ENCODE assay signal across 22 mouse cellular contexts in genomic region chr2:146556148-146556547, GRCm38 (mm10). TPM values are rescaled to one million over a fixed set of nuclear protein-coding genes. Genes with fewer than 3 reads are reported as not detected.
DNase-seq lines count a peak whose midpoint lies in the region; ATAC-seq and TF ChIP-seq lines count a peak whose summit lies in the region.
"Had no signal": no experiment of that assay in that cellular context is flagged by ENCODE, and none has a peak within 500 bp of the region (broad histone marks: within the 10 kb centered on the region; RNA-seq: fewer than 3 reads in every experiment).

No protein-coding gene starts in this region.

- no peak for TF ChIP-seq CTCF in intestine, postnatal 0 days (IDR thresholded peaks at IDR 0.05; ENCODE audit: low read depth)
- no peak for TF ChIP-seq CTCF in MEL (IDR thresholded peaks at IDR 0.05 in 2 of 3, conservative IDR thresholded peaks at IDR 0.05 in 1 of 3; ENCODE audit: control insufficient read depth in 1 of 3, insufficient read depth in 1 of 3, low read depth in 2 of 3, low read length in 3 of 3, poor library complexity in 1 of 3, severe bottlenecking in 1 of 3)

- H3K4me3 ChIP-seq in intestine, embryonic 15.5 days (replicated peaks) = no peak overlapping the region
- H3K4me3 ChIP-seq in intestine, postnatal 0 days (ENCODE audit: low read depth, low read length) = no peak overlapping the region
- H3K4me3 ChIP-seq in MEL (ENCODE audit: control insufficient read depth in 1 of 2, insufficient read depth in 1 of 2, low read depth in 2 of 2, low read length in 2 of 2) = no peak overlapping the region
- H3K4me3 ChIP-seq in intestine, embryonic 16.5 days (ENCODE audit: low read length) = no peak overlapping the region
- H3K4me3 ChIP-seq in midbrain, embryonic 16.5 days (ENCODE audit: low read depth, low read length) = no peak overlapping the region

- H3K36me3 ChIP-seq in intestine, embryonic 15.5 days = no peaks in the 10 kb centered on the region
- no peaks in the 10 kb centered on the region for H3K36me3 ChIP-seq in intestine, postnatal 0 days (ENCODE audit: control insufficient read depth, insufficient read depth)
- H3K36me3 ChIP-seq in MEL (ENCODE audit: control insufficient read depth in 1 of 2, insufficient read depth in 2 of 2, low read length in 2 of 2) = peaks cover 0 to 26% of the 10 kb centered on the region in 2 experiments; a peak in 2 of 4 replicates
- no peaks in the 10 kb centered on the region for H3K36me3 ChIP-seq in intestine, embryonic 16.5 days (ENCODE audit: control insufficient read depth, insufficient read depth, low read length)
- H3K36me3 ChIP-seq in midbrain, embryonic 16.5 days (ENCODE audit: control insufficient read depth, insufficient read depth, low read length) = no peaks in the 10 kb centered on the region
- H3K36me3 ChIP-seq: G1E had no signal

- H3K4me1 ChIP-seq in intestine, embryonic 15.5 days (replicated peaks) = peaks cover 6% of the 10 kb centered on the region; the same call in 1 of the 2 replicates
- no peaks in the 10 kb centered on the region; the same call in none of the 2 replicates for H3K4me1 ChIP-seq in intestine, postnatal 0 days (replicated peaks; ENCODE audit: control insufficient read depth, insufficient read depth, low read length)
- H3K4me1 ChIP-seq in MEL (ENCODE audit: control insufficient read depth in 1 of 2, insufficient read depth in 2 of 2, low read length in 2 of 2) = peaks cover 3 to 17% of the 10 kb centered on the region in 2 experiments
- peaks cover 7% of the 10 kb centered on the region for H3K4me1 ChIP-seq in intestine, embryonic 16.5 days (ENCODE audit: control insufficient read depth, insufficient read depth, low read length)
- H3K4me1 ChIP-seq in midbrain, embryonic 16.5 days (ENCODE audit: control insufficient read depth, insufficient read depth, low read length) = no peaks in the 10 kb centered on the region

- TF ChIP-seq RAD21 in MEL (IDR thresholded peaks at IDR 0.05; ENCODE audit: low read depth, low read length) = no peak

- H3K79me2 ChIP-seq in MEL (ENCODE audit: control insufficient read depth, insufficient read depth, low read length, poor library complexity) = no peaks in the 10 kb centered on the region

- DNase-seq in MEL (ENCODE audit: low read depth, low spot score) = no peak
- DNase-seq in adrenal gland, adult 8-10 months = no peak
- DNase-seq: adrenal gland, adult 2 months; adrenal gland, postnatal 10 days; adrenal gland, postnatal 14 days; adrenal gland, postnatal 25 days; adrenal gland, postnatal 36 days; B cell, adult 2 months; cerebellum, adult 11 months; cerebellum, adult 11-12 months; cerebellum, adult 18-20 months; cerebellum, adult 2 months; cerebellum, adult 8-10 months had no signal

- no peak overlapping the region for H3K27ac ChIP-seq in intestine, embryonic 15.5 days
- H3K27ac ChIP-seq in intestine, postnatal 0 days (ENCODE audit: low read depth, low read length) = no peak overlapping the region
- H3K27ac ChIP-seq in MEL (ENCODE audit: control insufficient read depth, low read depth, low read length) = no peak overlapping the region
- H3K27ac ChIP-seq in intestine, embryonic 16.5 days (ENCODE audit: low read length) = no peak overlapping the region
- H3K27ac ChIP-seq in midbrain, embryonic 16.5 days (ENCODE audit: low read length) = no peak overlapping the region

- TF ChIP-seq EP300 in MEL (IDR thresholded peaks at IDR 0.05; ENCODE audit: low read depth in 1 of 2, low read length in 2 of 2) = no peak

- no peaks in the 10 kb centered on the region for H3K9me3 ChIP-seq in intestine, embryonic 15.5 days
- H3K9me3 ChIP-seq in intestine, postnatal 0 days (ENCODE audit: control insufficient read depth) = no peaks in the 10 kb centered on the region
- H3K9me3 ChIP-seq in MEL (replicated peaks; ENCODE audit: insufficient read depth, low read length) = no peaks in the 10 kb centered on the region
- H3K9me3 ChIP-seq in intestine, embryonic 16.5 days (ENCODE audit: control insufficient read depth, low read length) = no peaks in the 10 kb centered on the region
- no peaks in the 10 kb centered on the region for H3K9me3 ChIP-seq in midbrain, embryonic 16.5 days (replicated peaks; ENCODE audit: control insufficient read depth, low read length, poor library complexity, severe bottlenecking)
- H3K9me3 ChIP-seq: G1E had no signal

- no peaks in the 10 kb centered on the region for H3K27me3 ChIP-seq in intestine, embryonic 15.5 days (replicated peaks)
- H3K27me3 ChIP-seq in intestine, postnatal 0 days (replicated peaks; ENCODE audit: control insufficient read depth, insufficient read depth, low read length) = no peaks in the 10 kb centered on the region
- no peaks in the 10 kb centered on the region for H3K27me3 ChIP-seq in MEL (ENCODE audit: control insufficient read depth in 1 of 2, insufficient read depth in 2 of 2, low read length in 2 of 2)
- H3K27me3 ChIP-seq in intestine, embryonic 16.5 days (replicated peaks; ENCODE audit: control insufficient read depth, insufficient read depth, low read length) = no peaks in the 10 kb centered on the region
- no peaks in the 10 kb centered on the region for H3K27me3 ChIP-seq in midbrain, embryonic 16.5 days (ENCODE audit: control insufficient read depth, insufficient read depth, low read depth, low read length)
- H3K27me3 ChIP-seq: CH12.LX had no signal

- peak; percentile 69 for ATAC-seq in intestine, embryonic 15.5 days
- ATAC-seq in intestine, postnatal 0 days = no peak
- peak; percentile 50 for ATAC-seq in intestine, embryonic 16.5 days
- ATAC-seq in midbrain, embryonic 16.5 days = no peak
- ATAC-seq: activated CD4-positive, CD25-positive, alpha-beta regulatory T cell, adult 4 months; CD4-positive, CD25-positive, alpha-beta regulatory T cell, adult 4 months; Patski had no signal

- no peak overlapping the region for H3K9ac ChIP-seq in intestine, embryonic 15.5 days
- H3K9ac ChIP-seq in intestine, postnatal 0 days (ENCODE audit: low read depth, low read length) = no peak overlapping the region
- H3K9ac ChIP-seq in MEL (ENCODE audit: control insufficient read depth, low read depth, low read length, poor library complexity, severe bottlenecking) = no peak overlapping the region
- no peak overlapping the region for H3K9ac ChIP-seq in intestine, embryonic 16.5 days (ENCODE audit: low read depth, low read length)
- H3K9ac ChIP-seq in midbrain, embryonic 16.5 days (ENCODE audit: low read depth, low read length) = no peak overlapping the region

- no peak for TF ChIP-seq POLR2A in MEL (IDR thresholded peaks at IDR 0.05; ENCODE audit: control insufficient read depth in 1 of 2, insufficient read depth in 1 of 2, low read depth in 1 of 2, low read length in 2 of 2, poor library complexity in 1 of 2)

- H3K4me2 ChIP-seq in intestine, embryonic 15.5 days (replicated peaks) = no peak overlapping the region
- no peak overlapping the region for H3K4me2 ChIP-seq in intestine, postnatal 0 days (replicated peaks; ENCODE audit: low read depth)
- H3K4me2 ChIP-seq in intestine, embryonic 16.5 days (ENCODE audit: low read depth, low read length) = no peak overlapping the region
- H3K4me2 ChIP-seq in midbrain, embryonic 16.5 days (ENCODE audit: low read length) = no peak overlapping the region

TF ChIP-seq in MEL, 35 proteins besides CTCF, POLR2A, EP300 and RAD21:
- TF ChIP-seq MXI1 (IDR thresholded peaks at IDR 0.05; ENCODE audit: low read depth, low read length) (no peak), E2F4 (IDR thresholded peaks at IDR 0.05; ENCODE audit: borderline replicate concordance, low read depth, low read length) (no peak), GATA1 (IDR thresholded peaks at IDR 0.05; ENCODE audit: low read depth, low read length) (0 out of 2 replicates have a peak, but pooled peaks have one; percentile 12)

RNA-seq across cellular contexts. Expression of gene Ralgapa2, which starts 44.0 kb away (rescaled TPM):
- 8.5 and 9.2 TPM in 2 replicates for polyA plus RNA-seq in intestine, embryonic 15.5 days (2015; fragmentation: Nextera tagmentation; extraction: Ambion mirVana)
- 4.9 and 6.1 TPM in 2 replicates for polyA plus RNA-seq in intestine, postnatal 0 days (2015; fragmentation: Nextera tagmentation; extraction: Ambion mirVana)
- 9.2 and 9.4 TPM in 2 replicates for total RNA-seq in MEL (2012; rRNA removed)
- 1 to 10 TPM in 1 of 2 experiments, not detected in 1; 9.6 TPM for polyA plus RNA-seq in MEL (2012; ENCODE audit: insufficient read depth in 1 of 2, insufficient read length in 2 of 2, low read depth in 1 of 2, low replicate concordance in 2 of 2, missing spikeins in 1 of 2)
- 7.8 and 9.7 TPM in 2 replicates for polyA plus RNA-seq in intestine, embryonic 16.5 days (2015; fragmentation: Nextera tagmentation; extraction: Ambion mirVana)
- polyA plus RNA-seq in midbrain, embryonic 16.5 days (2015; fragmentation: Nextera tagmentation; extraction: Ambion mirVana) = 12.4 and 13.1 TPM in 2 replicates
- total RNA-seq in adrenal gland, adult 8-10 months (2022) = 10 to 100 TPM; 17.8 to 27.6 (median 24.6) TPM

Comparison
In these comparisons a context has a peak if more than half of its experiments do, and no peak if none do; other contexts are left out.
1. ATAC-seq: peak in intestine, embryonic 15.5 days (single experiment) and intestine, embryonic 16.5 days (single experiment); none in intestine, postnatal 0 days (single experiment) and midbrain, embryonic 16.5 days (single experiment).